Mouse (Mus musculus) layer of hippocampus, postnatal 36 days (tissue): Measurements from ENCODE around the gene Ubap1l. TPM values are rescaled to one million over a fixed set of nuclear protein-coding genes. Genes with fewer than 3 reads are reported as not detected.

Experiments used
- DNase-seq, 2 experiments: peaks; one replicate each; pipeline ENCODE4 v3.0.0; 2022
- total RNA-seq, 2 experiments: library from RNA; stranded (reverse); gene quantifications; 2 replicates each; pipeline ENCODE4 v1.2.3; 2021

Gene Ubap1l
- total RNA-seq, 2 experiments from 2014 or later = 3.5 to 4.9 TPM

GRCm38 (mm10) chr9:65411326-65411725 lies 50.5 kb downstream of the Ubap1l start:
- DNase-seq = no peak

GRCm38 (mm10) chr9:65417738-65418137 lies 56.9 kb downstream of the Ubap1l start:
- no peak for DNase-seq

GRCm38 (mm10) chr9:65419633-65420032 lies 58.8 kb downstream of the Ubap1l start:
- no peak for DNase-seq

GRCm38 (mm10) chr9:65422760-65423501 lies 62.1 kb downstream of the Ubap1l start, which contains the start of gene Slc51b:
Slc51b (minus strand) TSS chr9:65422955.
- no peak for DNase-seq

GRCm38 (mm10) chr9:65424393-65424792 lies 63.6 kb downstream of the Ubap1l start:
- DNase-seq = no peak

GRCm38 (mm10) chr9:65427511-65427910 lies 66.7 kb downstream of the Ubap1l start:
- no peak for DNase-seq

GRCm38 (mm10) chr9:65428003-65428402 lies 67.2 kb downstream of the Ubap1l start:
- DNase-seq = no peak

Other genes with a start within 250 kb of the Ubap1l start
- 1 to 10 TPM; 3.1 to 4.4 TPM for gene Igdcc3, start 219.9 kb upstream of the Ubap1l start, total RNA-seq
- 1 to 10 TPM; 4.6 to 4.9 TPM for gene Parp16, start 165.7 kb upstream of the Ubap1l start, total RNA-seq
- gene Cilp, start 95.9 kb upstream of the Ubap1l start, total RNA-seq = not detected
- gene Clpx, start 66.8 kb upstream of the Ubap1l start, total RNA-seq = 10 to 100 TPM; 31.8 to 32.2 TPM
- gene Pdcd7, start 14.9 kb upstream of the Ubap1l start, total RNA-seq = 10 to 100 TPM; 29.1 to 30.9 TPM
- under 1 TPM; 0.22 to 0.25 TPM for gene Kbtbd13, start 30.6 kb downstream of the Ubap1l start, total RNA-seq
- gene Rasl12, start 37.5 kb downstream of the Ubap1l start, total RNA-seq = 1 to 10 TPM; 3.3 to 3.7 TPM
- not detected for gene Slc51b, start 61.9 kb downstream of the Ubap1l start, total RNA-seq
- 10 to 100 TPM; 17.9 to 20.2 TPM for gene Mtfmt, start 74.7 kb downstream of the Ubap1l start, total RNA-seq
- 10 to 100 TPM; 29.2 to 34.3 TPM for gene Spg21, start 99.9 kb downstream of the Ubap1l start, total RNA-seq
- 1 to 10 TPM; 2.9 to 3.5 TPM for gene Ankdd1a, start 159.2 kb downstream of the Ubap1l start, total RNA-seq
- 10 to 100 TPM in 1 of 2 experiments, 1 to 10 TPM in 1; 9.8 to 10.9 TPM for gene Plekho2, start 219.0 kb downstream of the Ubap1l start, total RNA-seq
- under 1 TPM; 0.12 to 0.25 TPM for gene Pif1, start 226.1 kb downstream of the Ubap1l start, total RNA-seq